Mouse (Mus musculus) kidney, postnatal 25 days (tissue): ENCODE data around the gene Abi3bp.

ENCODE experiments used
- DNase-seq, 2 experiments: peaks; one replicate each; pipeline ENCODE4 v3.0.0; 2021; ENCODE audit warnings: mixed read lengths in 2 of 2

Gene Abi3bp

GRCm38 (mm10) chr16:56477677-56478574 is at the start of gene Abi3bp:
Gene Abi3bp, plus strand, starts transcription at chr16:56477878.
- peak; percentile 11 to 49 for DNase-seq

- no peak for DNase-seq
These were observed 42.1 kb upstream of the Abi3bp start for GRCm38 (mm10) chr16:56435293-56436185.

GRCm38 (mm10) chr16:56440243-56440642 is 37.4 kb upstream of the Abi3bp start:
- no peak for DNase-seq

DNA sequence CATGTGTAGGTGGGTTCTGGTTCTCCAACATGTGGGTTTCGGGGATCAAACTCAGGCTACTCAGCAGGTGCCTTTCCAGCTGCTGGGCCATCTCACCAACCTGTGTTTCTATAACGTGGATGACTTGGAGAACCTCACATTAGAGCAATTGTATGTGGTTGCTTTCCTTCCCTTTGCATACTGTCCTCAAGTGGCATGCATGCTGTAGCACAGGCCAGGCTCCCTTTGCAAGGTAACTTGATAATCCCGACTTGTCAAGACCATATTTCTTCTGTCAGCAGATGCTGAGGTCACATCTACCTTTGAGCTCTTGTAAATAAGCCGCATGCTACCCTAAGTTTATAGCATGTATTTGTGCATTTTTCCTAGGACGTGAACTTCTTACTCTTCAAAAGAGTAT is 36.6 kb upstream of the Abi3bp start:
- DNase-seq = no peak

- no peak for DNase-seq
These were observed 35.9 kb upstream of the Abi3bp start for GRCm38 (mm10) chr16:56441658-56442344.

DNA sequence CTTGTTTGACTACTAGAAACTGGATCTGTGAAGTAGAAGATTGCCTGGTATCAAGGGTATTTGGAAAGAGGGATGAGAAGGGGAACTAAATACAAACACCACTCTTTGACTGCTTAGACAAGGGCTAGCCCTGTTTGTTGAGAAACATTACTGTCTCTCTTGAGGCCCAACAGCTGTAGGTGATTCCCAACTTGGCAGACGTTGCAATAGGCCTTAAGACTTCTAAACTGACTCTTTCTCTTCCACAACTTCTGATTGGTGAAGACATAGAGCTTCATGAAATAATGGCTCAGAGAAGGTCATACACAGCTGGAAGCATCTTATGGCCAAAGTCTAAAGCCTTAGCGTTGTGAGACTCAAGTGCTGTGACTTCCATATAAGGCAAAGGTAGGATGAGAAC is 26.2 kb upstream of the Abi3bp start:
- no peak for DNase-seq

DNA sequence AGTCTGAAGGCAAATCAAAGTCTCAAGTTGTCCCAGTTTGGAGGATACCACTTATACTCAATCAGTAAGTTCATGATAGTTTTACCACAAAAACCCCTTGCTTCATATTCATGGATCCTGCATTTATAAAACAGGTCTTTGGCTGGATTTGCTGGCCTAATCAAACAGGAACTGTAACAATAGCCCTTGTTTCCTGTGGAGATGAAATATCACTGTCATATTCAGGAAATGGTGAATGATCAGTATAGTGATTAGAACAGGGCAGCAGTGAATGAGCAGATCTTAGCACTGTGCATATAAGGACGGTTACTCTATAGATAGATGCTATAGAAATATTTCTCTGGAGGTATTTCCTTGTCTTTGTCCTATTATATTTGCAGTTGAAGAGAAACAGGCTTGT is 25.8 kb upstream of the Abi3bp start:
- no peak for DNase-seq

DNA sequence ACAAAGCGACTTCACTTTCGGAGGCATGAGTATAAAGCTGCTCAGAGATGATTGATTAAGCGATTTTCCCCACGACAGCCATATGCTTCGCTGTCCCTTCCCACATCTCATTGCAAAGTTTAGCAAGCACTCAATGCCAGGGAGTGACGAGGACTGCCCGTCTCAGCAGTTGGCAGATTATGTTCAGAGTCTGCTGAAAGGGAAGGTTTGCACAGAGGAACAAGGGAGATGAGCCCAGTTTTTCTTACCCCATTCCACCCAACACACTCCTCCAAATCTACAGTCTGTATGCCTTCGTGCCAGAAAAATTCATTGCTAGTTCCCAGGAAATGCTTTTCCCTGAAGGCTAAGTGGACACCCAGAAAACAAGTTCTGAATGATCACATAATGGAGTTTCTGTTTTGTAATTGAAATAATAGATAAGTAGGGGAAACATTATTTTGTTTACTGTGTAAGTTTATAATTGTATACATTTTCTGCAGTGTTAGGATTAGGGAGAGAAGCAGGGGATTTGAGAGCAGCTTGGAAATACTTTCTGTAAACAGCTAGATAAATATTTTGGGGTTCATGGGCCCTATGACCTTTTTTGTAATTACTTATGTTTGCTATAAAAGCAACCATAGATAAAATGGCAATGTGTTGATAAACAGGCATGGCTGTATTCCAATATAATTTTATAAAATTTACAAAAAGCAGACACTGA is 19.5 kb upstream of the Abi3bp start:
- DNase-seq = no peak

GRCm38 (mm10) chr16:56473160-56473559 is 4.5 kb upstream of the Abi3bp start:
- no peak for DNase-seq

DNA sequence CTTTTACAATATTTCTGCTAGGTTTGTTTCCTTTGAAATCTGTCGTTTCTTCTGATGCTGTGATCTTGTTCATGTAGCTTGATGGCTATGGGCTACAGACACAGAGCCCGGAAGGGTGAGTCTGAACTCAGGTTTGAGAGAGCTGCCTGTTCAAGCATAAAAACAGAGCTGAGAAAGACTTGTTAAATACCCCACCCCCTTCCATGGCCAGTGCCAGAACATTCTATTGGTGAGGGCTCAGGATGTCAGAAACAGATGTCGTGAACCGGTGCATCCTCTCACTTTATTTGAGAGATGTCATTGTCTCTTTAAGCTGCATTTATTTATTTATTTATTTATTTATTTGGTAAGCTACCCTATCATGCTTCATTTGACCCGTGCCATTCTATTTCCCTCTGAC is 2.0 kb upstream of the Abi3bp start:
- DNase-seq = peak in 1 of 2 experiments; percentile 41

DNA sequence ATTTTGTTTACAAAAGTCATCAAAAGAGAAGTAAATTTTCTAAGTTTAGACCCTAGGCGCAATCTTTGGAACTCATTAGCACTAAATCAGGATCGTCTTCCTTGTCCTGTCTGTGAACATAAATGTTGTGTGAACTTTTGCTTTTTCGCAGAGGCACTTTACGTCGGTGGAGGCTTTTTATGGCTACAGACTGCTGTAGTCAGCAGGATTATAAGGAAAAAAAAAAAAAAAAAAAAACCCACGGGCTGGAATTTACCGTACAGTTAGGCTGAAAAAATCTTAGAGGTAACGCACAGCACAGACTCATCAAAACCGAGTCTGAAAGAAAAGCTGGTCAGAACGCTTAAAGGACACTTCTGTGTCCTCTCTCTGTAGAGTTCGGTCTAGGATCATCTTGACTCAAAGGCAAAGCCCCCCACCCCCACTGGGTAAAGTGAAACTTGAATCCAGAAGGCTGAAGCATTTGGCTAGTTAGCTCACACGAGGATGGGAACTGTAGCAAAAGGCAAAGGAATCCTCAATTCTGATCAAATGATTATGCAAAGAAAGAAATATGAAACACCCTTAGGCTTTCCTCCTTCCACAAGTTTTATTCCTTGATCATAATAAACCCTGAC is 1.0 kb downstream of the Abi3bp start:
- peak in 1 of 2 experiments; percentile 21 for DNase-seq

GRCm38 (mm10) chr16:56483466-56483865 is 5.8 kb downstream of the Abi3bp start:
- DNase-seq = no peak

DNA sequence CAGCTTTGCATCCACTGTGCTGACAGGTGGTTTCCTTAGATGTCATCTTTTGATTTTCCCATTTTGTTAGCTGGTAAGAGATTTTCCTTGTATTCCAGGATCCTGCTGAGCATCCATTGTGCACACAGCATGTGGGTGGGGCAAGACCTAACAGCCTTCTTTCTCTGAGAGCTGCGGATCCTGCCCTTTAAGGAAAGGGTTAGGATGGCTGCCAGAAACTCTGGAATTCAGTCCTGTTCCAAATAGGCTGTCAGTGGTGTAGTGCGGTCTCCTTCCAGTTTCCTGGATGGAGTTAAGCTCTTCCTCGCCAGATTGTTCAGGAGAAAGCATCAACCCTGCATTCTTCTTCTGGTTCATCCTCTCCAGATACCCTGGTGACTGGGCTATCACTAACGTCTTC is 8.8 kb downstream of the Abi3bp start:
- DNase-seq = peak; percentile 48 to 61

- no peak for DNase-seq
These were observed 13.2 kb downstream of the Abi3bp start for GRCm38 (mm10) chr16:56490861-56491260.

- no peak for DNase-seq
These were observed 17.6 kb downstream of the Abi3bp start for GRCm38 (mm10) chr16:56495266-56495665.

DNA sequence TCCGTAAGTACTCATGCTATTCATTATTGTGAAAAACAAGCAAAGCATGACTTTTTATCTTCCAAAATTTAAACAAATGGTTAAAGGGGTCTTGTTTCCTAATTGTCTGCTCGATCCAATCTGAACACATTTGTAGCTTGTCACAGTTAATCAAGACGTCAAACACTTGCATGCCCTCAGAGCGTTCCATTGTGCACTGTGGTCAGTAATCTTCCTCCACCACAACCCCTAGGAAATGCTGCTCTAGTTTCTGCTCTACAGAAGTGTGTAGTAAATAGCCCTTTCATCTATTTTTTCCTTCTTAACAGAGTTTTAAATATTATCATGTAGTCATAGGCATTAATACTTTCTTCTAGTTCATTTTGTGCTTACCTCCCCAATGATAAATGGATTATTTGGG is 19.1 kb downstream of the Abi3bp start:
- no peak for DNase-seq

GRCm38 (mm10) chr16:56498680-56499079 is 21.0 kb downstream of the Abi3bp start:
- DNase-seq = no peak

DNA sequence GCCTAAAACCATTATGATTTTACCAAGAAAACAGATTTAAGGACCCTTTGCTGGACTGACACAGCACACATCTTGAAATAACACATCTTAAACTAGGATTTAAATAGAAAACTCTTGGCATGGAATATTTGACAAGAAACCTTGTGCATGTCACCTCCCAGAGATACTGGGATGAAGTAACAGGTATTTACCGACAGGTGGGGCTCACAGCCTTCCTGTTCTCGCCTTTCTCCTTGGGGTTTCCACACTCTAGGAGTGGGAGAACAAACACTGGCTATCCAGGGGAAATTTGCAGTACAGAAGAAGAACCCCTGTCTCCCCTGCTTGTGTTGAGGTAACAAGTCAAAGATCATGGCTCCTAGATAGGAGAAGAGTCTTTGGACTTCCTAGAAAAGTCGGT is 22.8 kb downstream of the Abi3bp start:
- no peak for DNase-seq

GRCm38 (mm10) chr16:56501101-56501500 is 23.4 kb downstream of the Abi3bp start:
- no peak for DNase-seq

GRCm38 (mm10) chr16:56501513-56501912 is 23.8 kb downstream of the Abi3bp start:
- peak; percentile 70 for DNase-seq

DNA sequence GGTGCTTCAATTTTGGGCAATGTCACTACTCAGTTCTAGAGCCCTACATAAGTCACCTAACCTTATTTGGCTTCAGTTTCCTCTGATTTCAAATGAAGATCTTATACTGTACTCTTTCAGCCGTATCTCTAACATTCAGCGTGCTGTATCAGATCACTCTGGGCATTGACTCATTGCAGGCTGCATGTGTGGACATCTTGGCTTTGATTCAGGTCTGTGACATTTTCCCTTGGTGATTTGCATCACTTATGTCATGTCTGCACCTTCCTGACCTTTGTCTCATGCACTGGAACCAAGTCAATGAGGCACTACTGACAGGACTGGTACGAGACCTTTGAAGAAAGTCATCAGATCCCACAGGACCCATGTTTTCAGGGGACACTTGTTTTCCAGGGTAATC is 24.5 kb downstream of the Abi3bp start:
- DNase-seq = no peak

DNA sequence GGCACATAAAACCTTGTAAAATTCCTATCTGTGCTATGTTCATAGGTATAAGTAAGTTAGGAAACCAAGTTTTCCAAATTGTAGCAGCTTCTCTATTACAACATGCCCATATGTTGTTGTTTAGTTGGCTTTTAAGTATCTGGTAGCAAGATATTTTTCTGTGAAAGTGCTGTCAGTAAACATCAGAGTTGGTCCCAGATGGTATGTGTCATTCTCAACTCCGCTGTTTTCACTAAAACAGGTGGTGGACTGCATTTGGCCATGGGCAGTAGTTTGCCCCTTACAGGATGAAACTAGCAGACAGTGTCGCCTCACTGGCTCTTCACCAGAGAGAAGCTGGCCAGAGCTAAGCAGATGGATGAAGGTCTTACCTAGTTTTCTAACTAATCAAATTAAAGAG is 26.3 kb downstream of the Abi3bp start:
- DNase-seq = no peak
